Mouse (Mus musculus): Measurements from ENCODE around the gene Tcf7l1. TPM values are rescaled to one million over a fixed set of nuclear protein-coding genes. Genes with fewer than 3 reads are reported as not detected.
"Not testable (repeated sequence)": the region's sequence is repeated elsewhere in the genome, so short reads cannot be mapped to it uniquely, and the experiment has no call there.

Tcf7l1 gene
- total RNA-seq (2017): not detected in 2 replicates

GRCm38 (mm10) chr6:72788892-72789699 lies at the start of gene Tcf7l1:
TSS of gene Tcf7l1 (minus strand) at chr6:72789254.
- peak; percentile 89 for ATAC-seq (replicated peaks; ENCODE audit: low read depth, poor library complexity, severe bottlenecking)

DNA sequence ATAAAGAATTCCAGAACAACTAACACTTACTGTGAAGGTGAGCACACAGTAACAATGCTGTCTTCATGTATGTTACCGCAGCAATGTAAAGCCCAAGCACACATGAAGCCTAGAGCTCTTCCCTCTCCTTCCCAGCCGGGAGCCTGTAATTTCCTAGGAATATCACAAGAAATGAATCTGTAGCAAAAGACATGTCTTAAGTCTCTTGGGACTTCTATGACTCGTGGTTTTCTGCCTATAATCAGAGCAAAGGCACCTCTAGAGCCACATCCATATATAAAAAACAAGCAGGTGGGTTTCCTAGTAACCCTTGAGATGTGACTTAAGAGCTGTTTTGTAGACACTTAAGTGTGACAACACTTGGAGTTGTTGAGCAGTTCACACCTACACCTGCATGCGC lies 48.7 kb upstream of the Tcf7l1 start:
- no peak for ATAC-seq (replicated peaks; ENCODE audit: low read depth, poor library complexity, severe bottlenecking)

- no peak for ATAC-seq (replicated peaks; ENCODE audit: low read depth, poor library complexity, severe bottlenecking)
Measured at GRCm38 (mm10) chr6:72834518-72834917, 45.5 kb upstream of the Tcf7l1 start.

GRCm38 (mm10) chr6:72831858-72832257 lies 42.8 kb upstream of the Tcf7l1 start:
- ATAC-seq (replicated peaks; ENCODE audit: low read depth, poor library complexity, severe bottlenecking): no peak

DNA sequence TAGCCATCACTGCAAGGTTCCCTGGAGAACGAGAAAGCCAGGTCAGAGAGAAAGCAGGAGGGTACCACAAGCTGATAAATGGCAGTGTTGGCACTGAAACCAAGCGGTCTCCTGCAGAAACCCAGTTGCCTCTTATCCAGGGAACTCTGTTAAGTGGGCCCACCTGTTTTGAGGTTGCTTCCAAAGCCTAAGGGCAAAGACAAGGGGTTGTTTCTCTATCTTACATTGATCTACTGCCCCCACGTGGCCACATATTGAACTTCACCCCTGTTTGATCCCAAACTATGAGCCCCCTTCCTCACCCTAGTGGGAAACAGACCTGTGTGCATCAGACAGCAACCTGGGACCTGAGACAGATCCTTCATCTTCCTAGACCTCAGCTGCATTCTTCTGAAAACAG lies 42.2 kb upstream of the Tcf7l1 start:
- ATAC-seq (replicated peaks; ENCODE audit: low read depth, poor library complexity, severe bottlenecking): peak; percentile 77

DNA sequence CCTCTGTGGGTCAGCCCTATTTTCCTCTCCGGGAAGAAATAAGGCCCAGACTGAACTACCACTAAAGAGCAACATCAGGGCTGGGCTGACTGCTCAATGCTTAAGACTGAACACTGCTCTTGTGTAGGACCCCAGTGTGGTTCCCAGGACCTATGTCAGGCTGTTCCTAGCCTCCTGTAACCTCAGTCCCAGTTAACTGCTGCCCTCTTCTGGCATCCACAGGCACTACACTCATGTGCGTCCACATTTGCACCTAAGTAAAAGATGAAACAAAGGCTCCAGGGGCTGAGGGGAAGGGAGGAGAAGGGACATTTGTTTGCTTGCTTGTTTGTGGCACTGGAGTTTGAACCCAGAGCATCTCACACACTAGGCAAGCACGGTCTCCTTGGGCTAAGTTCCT lies 39.8 kb upstream of the Tcf7l1 start:
- no peak for ATAC-seq (replicated peaks; ENCODE audit: low read depth, poor library complexity, severe bottlenecking)

DNA sequence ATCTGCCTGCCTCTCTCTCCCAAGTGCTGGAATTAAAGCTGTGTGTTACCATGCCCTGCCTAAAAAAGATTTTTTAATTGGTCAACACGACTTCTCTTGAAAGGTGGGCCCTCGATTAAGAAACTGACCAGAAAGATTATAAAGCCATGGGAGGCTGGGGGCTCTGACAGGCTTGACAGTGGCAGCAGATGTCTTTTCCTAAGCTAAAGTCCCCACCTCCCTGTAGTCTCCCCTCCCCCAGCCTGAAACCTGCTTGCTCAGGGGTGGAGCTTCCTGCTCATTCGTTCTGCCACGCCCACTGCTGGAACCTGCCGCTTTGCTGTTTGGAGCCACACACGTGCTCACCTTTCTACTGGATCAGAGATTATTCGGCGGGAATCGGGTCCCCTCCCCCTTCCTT lies 39.0 kb upstream of the Tcf7l1 start:
- not testable (repeated sequence) for ATAC-seq (replicated peaks; ENCODE audit: low read depth, poor library complexity, severe bottlenecking)

GRCm38 (mm10) chr6:72825762-72826161 lies 36.7 kb upstream of the Tcf7l1 start:
- ATAC-seq (replicated peaks; ENCODE audit: low read depth, poor library complexity, severe bottlenecking): no peak

DNA sequence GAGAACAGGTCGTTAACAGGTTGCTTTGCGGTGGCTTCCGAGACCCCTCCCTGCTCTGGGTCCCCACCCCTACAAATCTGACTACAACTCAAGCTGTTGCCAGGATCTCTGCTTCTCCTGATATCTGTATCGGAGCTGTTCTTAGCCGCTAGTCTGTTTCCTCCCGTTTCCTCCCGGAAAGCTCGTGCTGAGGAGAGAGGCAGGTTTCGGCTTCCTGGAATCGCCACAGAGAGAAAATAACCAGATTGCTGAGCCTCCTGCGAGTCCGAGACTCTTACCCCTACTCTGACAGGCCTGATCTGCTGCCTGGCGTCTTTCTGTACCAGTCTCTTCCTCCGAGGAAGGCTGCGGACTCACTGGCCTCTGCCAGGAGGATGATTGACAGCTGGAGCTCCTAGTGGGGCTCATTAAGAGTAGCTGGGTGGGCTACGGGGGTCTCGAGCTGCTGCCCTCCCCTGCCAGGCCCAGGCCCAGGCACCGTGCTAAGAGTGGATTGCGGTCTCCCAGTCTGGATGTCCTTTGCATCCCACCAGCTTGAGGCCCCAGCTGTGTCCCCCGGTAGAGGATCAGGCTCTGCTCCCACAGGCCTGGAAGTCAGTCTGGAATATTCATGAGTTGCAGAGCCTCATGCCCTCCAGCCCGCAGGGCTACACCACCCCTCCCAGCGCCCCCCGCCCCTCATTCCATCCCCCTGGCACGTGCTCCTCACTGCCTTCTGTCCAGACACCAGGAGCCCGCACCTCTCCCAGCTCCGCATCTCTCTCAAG lies 36.1 kb upstream of the Tcf7l1 start:
- peak; percentile 58 for ATAC-seq (replicated peaks; ENCODE audit: low read depth, poor library complexity, severe bottlenecking)

GRCm38 (mm10) chr6:72813456-72813855 lies 24.4 kb upstream of the Tcf7l1 start:
- no peak for ATAC-seq (replicated peaks; ENCODE audit: low read depth, poor library complexity, severe bottlenecking)

DNA sequence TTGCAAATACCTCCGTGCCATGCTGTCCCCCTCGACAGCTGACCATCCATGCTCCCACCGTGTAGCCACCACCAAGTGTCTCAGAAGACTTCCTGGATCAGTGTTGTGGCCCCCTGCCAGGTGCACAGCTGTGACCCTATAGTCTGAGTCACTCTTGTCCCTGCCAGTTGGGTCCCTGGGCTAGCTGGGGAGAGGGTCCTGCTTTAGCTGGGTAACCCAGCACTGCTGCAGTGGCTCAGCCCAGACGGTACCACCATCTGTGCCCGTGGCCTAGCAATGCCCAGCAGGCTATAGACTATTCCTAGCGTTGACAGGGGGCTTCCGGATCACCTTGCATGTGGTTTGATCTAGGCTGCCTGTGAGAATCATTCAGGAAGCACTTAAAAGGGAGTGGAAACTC lies 21.2 kb upstream of the Tcf7l1 start:
- peak; percentile 96 for ATAC-seq (replicated peaks; ENCODE audit: low read depth, poor library complexity, severe bottlenecking)

DNA sequence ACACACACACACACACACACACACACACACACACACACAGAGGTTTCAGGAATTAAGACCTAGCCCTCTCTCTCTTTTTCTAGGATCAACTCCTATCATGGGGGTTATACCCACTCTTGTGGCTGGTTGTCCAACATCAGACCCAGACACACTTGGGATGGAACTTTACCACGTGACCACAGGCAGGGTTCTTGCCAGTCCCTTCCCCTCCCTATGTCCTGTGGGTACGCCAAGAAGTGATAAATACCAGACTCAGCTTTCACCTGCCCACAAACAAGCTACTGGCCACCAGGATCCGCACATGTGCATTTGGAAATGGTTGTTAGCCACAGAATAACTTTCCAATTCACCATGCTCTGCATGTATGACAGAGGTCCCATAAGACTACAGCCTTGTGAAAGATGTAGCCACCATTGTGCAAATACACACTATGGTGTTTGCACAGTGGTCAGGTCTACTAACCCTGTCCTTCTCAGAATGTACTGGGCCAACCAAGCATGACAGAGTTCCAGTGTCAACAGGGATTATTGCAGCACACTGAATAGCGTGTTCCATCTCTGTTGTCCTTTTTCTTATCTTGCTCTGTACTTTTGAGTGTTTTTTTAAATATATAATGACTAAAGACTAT lies 20.6 kb upstream of the Tcf7l1 start:
- no peak for ATAC-seq (replicated peaks; ENCODE audit: low read depth, poor library complexity, severe bottlenecking)

GRCm38 (mm10) chr6:72808342-72808741 lies 19.3 kb upstream of the Tcf7l1 start:
- no peak for ATAC-seq (replicated peaks; ENCODE audit: low read depth, poor library complexity, severe bottlenecking)

DNA sequence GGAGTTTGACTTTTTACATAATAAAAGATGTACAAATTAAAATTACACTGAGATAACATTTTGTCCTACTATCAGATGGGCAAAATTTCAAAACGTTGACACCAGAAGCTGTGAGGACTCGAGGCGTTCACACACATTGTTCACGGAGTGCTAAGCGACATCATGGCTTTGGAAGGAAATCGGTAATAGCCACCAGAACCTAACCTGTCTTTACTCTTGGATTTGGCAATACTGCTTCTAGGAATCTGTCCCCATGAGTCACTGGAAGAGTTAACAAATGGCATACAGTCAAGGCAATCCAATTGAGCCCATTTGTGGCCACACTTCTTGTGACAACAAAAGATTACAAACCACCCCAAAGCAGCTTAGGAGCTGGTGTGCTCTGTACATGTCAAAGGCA lies 14.6 kb upstream of the Tcf7l1 start:
- no peak for ATAC-seq (replicated peaks; ENCODE audit: low read depth, poor library complexity, severe bottlenecking)

DNA sequence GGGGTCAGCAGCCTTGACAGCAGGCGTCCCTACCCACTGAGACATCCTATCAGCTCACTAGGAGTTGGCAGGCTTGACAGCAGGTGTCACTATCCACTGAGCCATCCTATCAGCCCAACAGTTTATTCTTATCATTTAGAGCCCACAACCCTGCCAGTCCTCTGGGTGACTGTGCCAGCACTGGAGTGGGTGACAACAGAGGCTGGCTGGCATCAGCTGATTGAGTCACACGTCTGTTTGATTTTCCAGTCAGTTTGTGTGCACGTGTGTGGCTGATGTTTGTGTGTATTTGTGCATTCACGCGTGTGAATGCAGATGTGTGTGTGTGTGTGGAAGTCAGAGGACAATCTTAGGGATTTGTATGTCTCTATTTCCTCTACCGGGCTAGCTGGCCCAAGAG lies 13.1 kb upstream of the Tcf7l1 start:
- ATAC-seq (replicated peaks; ENCODE audit: low read depth, poor library complexity, severe bottlenecking): no peak

DNA sequence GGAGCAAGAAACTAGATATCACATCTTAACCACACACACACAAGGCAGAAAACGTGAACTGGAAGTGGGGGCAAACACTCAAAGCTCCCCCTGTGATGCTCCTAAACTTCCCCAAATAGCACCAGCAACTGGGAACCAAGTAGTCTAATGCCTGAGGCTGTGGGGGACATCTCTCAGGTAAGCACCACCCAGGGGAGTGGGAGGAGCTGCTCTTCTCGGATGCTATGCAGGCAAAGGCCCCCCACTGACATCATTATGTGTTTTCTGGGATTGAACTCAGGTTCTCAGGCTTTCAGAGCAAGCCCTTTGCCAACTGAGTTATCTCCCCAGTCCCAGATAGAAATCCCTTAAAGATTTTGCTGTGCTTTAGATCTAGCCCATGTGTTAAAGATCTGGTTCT lies 11.6 kb upstream of the Tcf7l1 start:
- ATAC-seq (replicated peaks; ENCODE audit: low read depth, poor library complexity, severe bottlenecking): no peak

GRCm38 (mm10) chr6:72797763-72798162 lies 8.7 kb upstream of the Tcf7l1 start:
- ATAC-seq (replicated peaks; ENCODE audit: low read depth, poor library complexity, severe bottlenecking): no peak

- no peak for ATAC-seq (replicated peaks; ENCODE audit: low read depth, poor library complexity, severe bottlenecking)
Measured at GRCm38 (mm10) chr6:72795444-72795843, 6.4 kb upstream of the Tcf7l1 start.

DNA sequence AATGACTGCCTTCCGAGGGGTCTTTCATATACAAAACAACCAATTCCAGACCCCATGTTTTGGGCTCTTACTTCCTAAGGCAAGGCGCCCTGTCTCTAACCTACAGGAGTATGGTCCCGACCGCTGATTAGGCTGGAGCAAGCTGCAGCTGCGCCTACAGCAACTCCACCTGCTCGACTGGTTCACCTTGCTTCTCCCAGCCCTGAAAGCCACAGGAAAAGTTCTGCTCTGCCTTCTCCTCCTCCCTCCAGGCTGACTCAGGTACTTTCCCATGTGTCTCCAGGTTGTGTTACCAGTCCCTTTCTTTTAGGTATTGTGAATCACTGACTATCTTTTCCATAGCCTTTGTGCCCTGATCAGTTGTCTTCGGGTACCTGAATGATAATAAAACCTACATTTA lies 5.8 kb upstream of the Tcf7l1 start:
- ATAC-seq (replicated peaks; ENCODE audit: low read depth, poor library complexity, severe bottlenecking): no peak

DNA sequence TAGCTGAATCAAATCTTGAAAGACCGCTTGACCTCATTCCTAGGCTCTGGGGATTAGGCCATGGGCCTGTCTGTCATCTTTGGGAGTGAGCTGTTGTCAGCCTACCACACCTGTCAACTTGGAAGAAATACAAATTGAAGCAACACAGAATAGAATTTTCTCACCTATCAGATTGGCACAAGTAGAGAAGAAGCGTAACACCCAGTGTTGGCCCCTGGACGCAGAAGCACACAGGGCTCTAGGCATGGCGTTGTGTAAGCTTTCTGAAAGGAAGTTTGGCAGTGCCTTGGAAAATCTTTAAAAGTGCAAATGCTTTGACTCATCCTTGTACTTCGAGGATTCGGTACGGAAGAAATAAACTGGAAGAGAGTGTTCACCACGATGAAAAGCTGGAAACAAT lies 3.6 kb upstream of the Tcf7l1 start:
- no peak for ATAC-seq (replicated peaks; ENCODE audit: low read depth, poor library complexity, severe bottlenecking)
